Mouse (Mus musculus): ENCODE measurements around the gene Cdh22.

DNA sequence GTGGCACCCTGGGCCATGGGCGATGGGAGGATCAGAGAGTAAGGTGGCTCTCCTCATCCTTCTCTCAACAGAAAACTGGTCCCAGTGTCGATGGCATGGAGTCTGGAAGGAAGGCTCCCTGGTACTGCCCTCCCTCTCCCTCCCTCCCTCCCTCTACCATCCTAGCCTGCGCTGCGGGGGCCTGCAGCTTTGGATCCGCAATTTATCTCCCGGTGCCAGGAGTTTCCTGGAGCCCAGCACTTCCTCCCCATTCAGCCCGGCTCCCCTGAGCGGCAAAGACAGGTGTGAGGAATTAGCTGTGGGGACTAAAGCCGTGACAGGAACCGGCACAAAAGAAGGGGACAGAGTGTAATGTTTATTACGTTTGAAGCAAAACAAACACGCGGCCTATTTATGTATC, 7.9 kb upstream of the Cdh22 start:
- TF ChIP-seq CTCF (IDR thresholded peaks at IDR 0.05), result no peak
- TF ChIP-seq EP300 (IDR thresholded peaks at IDR 0.05), result no peak
